Mouse (Mus musculus): ENCODE data around the gene Chd6.

The Chd6 gene

DNA sequence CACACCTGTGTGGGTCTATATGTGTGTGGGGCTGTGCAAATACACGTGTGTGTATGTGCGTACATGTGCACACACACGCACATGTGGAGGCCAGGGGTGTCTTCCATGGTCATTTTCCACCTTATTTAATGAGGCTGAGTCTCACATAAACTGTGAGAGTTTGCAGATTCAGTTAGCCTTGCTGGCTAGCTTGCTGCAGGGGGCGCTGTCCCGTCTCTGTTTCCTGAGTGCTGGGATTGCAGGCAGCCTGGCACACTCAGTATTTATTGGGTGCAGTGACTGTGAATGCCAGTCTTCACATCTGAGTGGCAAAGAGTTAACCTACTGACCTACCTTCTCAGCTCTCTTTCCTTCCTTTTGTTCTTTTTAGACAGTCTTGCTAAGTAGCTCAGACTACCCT lies 175.0 kb downstream of the Chd6 start:
- no peak for DNase-seq (ENCODE audit: low spot score in 2 of 2)

DNA sequence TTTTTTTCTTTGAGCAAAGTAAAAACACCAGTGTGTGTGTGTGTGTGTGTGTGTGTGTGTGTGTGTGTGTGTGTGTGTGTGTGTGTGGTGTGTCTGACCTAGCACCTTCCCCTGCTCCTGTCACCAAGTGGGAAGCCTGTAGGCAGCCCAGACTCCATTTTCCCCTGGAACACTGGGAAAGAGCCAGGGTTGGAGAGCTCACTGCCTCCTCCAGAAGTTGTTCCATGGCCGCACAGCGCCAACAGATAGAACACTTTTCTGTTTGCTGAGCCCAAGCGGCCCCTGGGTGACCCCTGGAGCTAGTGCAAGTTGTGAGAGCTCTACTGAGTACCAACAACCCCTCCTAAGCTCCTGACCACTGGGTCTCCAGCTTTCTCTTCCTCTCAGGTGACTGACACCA lies 175.9 kb downstream of the Chd6 start:
- DNase-seq (ENCODE audit: low spot score in 2 of 2) = no peak

DNA sequence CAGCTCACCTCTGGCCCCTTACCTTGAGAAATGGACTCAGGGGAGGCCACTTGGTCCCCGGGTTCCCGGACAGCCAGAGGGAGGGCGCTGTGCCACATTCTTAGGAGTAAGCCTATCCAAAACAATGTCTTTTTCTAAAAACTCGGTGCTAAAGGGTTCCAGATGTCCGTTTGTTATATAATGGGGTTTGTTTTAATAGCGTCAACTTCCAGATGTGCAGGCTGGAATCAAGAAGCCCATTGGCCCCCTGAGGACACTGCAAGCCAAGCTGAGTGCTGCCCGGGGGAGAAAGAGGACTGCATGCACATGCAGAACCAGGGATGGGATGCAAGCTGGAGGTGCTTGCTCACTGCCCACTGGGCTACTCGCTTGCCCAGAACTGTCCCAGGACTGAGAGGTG lies 176.6 kb downstream of the Chd6 start:
- DNase-seq (ENCODE audit: low spot score in 2 of 2) = no peak

GRCm38 (mm10) chr2:160931378-160931777 lies 177.5 kb downstream of the Chd6 start:
- no peak for DNase-seq (ENCODE audit: low spot score in 2 of 2)

GRCm38 (mm10) chr2:160925203-160925602 lies 183.7 kb downstream of the Chd6 start:
- no peak for DNase-seq (ENCODE audit: low spot score in 2 of 2)

GRCm38 (mm10) chr2:160921285-160921684 lies 187.6 kb downstream of the Chd6 start:
- DNase-seq (ENCODE audit: low spot score in 2 of 2) = no peak

DNA sequence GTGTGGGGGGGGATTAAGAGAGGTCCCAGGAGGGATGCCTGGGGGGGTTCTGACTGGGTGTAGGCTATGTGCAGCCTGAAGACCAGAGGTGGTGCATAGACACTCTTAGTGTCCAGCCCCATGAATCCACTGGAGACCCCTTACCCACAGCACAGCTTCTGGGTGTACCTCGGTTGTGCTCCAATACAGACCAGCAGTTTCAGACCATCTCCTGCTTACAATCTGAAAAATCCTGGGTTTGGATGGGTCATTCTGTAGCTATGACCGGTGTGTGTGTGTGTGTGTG lies 190.0 kb downstream of the Chd6 start:
- no peak for DNase-seq (ENCODE audit: low spot score in 2 of 2)

DNA sequence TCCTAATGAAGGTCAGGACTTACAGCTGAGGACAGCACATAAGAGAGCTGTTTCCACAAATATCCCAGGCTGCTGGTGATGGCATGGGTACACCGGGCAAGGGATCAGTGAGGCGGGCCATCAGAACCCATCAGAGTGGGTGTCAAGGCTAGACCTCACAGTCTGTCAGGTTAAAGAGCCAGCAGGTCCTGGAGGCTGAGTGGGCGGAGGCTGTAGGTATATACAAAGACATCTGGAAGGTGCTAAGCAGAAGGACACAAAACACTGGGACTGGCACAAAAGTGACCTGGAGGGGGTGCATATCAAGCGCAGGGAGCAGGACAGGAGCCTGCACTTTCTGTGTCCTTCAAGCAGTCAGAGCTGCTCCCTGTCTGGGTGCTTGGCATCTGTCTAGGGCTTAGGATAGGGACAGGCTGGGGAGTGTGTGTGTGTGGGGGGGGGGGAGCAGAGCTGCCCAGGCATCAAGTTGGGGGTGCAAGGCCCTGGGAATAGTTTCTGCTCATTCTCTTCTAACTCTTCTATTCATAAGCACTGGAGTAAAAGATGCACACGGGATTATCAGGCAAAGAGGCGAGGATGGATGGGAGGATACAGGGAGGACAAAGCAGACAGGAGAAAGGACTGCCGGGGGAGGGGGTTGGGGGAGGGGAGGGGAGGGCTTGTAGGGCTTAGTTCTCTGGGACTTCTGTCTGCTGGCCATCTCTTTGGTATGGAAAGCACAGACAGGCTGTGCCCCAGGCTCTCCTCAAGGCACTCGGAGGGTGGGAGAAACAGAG lies 190.5 kb downstream of the Chd6 start:
- no peak for DNase-seq (ENCODE audit: low spot score in 2 of 2)

GRCm38 (mm10) chr2:160917313-160917712 lies 191.6 kb downstream of the Chd6 start:
- no peak for DNase-seq (ENCODE audit: low spot score in 2 of 2)

- no peak for DNase-seq (ENCODE audit: low spot score in 2 of 2)
Measured at GRCm38 (mm10) chr2:160916714-160917113, 192.2 kb downstream of the Chd6 start.

DNA sequence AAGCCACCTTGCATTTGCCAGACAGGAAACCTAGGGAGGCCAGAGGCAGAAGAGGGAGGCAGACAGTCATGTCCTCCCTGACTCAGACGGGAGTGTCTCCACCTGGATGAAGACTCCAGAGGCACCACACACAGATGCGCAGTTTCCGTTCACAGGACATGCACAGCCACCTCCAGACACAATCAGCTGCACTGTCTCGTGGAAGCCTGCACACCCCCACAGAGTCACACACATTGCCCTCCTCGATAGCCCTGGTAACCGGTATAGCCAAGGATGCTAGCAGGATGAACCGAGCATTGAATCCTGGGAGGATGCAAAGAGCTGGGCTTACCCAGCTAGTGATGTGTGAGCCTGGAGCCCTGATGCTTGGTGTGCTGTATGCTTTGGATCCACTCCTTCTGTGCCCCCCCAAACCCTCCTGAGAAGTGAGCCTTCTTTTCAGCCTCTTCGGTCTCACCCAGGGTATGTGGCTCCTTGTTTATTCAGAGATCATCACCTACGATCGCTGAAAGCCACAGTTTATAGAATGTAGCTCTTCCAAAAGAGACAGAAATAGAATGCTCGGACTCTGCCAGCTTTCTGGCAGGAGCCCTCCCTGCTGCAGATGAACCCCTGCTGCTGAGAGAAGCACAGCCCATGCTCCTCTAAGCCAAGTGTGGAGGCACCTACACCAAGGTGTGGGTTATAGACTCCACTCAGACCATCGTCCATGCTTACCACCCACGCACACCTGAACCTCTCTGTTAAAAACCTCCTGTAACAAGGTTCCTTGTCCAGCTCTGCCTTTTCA lies 192.9 kb downstream of the Chd6 start:
- no peak for DNase-seq (ENCODE audit: low spot score in 2 of 2)

DNA sequence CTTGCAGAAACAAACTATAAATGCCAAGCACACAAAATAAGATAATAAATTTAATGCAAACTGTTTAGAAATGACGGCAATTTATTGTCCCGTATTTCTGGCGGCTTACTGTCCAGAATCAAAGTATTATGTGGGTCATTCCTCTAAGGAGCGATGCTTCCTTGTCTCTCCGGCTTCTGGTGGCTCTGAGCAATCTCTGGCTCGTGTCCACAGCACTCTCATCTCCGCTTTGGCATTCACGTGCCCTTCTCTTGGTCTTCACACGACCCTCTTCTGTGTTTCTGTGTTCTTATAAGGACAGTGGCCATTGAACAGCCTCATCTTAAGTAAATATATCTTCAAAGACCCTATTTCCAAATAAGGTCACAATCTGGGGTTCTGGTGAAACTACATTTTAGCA lies 194.2 kb downstream of the Chd6 start:
- no peak for DNase-seq (ENCODE audit: low spot score in 2 of 2)

GRCm38 (mm10) chr2:160912231-160912671 lies 196.6 kb downstream of the Chd6 start, which contains the start of gene Emilin3:
Gene Emilin3 (minus strand): TSS chr2:160912328.
- DNase-seq (ENCODE audit: low spot score in 2 of 2) = no peak

DNA sequence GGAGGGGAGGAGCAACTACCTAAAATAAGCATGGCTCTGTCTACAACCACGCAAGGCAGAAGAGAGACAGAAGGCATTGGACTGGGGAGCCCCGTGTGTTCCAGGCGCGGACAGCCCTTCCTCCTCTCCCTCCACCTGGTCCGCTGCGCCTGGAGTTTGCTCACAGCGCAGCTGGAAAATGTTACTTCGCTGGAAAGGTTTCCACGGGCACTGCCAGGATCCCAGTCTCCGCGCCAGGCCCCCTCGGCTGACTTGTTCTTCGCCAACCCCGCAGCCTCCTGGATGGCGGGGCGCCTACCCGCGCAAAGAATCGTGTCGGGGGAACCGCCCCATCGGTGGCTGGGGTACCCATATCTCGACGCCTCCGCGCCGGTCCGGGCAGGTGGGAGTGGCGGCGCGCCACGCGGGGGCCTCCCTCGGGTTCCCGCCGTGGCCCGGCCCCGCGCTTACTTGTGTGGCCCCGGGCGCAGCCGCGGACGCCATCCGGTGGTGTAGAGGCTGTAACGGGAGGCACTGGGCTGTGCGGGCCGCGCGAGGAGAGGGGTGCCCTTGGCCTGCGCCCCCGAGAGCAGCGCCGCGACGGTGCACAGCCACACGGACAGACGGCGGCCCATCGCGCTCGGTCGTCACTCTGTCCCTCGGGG lies 197.2 kb downstream of the Chd6 start:
- DNase-seq (ENCODE audit: low spot score in 2 of 2) = no peak

DNA sequence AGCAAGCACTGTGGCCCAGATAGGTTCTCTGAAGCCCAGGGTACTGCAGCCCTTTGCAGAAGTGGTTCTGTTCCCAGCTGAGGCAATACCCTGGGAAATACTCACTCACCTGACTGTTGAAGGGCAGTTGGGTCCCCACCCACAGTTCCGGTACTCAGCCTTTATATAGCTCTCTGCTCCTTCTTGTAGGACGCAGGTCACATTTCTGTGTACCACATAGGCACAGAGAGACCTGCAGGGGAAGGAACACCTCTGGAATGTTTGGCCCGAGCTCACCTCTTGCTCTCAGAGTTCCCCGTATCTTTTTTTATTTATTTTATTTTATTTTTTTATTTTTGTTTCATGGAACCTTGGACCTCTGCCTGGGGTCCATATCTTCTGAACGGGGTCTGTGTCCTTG lies 198.2 kb downstream of the Chd6 start:
- DNase-seq (ENCODE audit: low spot score in 2 of 2) = no peak

- no peak for DNase-seq (ENCODE audit: low spot score in 2 of 2)
Measured at GRCm38 (mm10) chr2:160908607-160909006, 200.3 kb downstream of the Chd6 start.

GRCm38 (mm10) chr2:160906101-160906500 lies 202.8 kb downstream of the Chd6 start:
- DNase-seq (ENCODE audit: low spot score in 2 of 2) = no peak

- DNase-seq (ENCODE audit: low spot score in 2 of 2) = no peak
Measured at GRCm38 (mm10) chr2:160905301-160905700, 203.6 kb downstream of the Chd6 start.

DNA sequence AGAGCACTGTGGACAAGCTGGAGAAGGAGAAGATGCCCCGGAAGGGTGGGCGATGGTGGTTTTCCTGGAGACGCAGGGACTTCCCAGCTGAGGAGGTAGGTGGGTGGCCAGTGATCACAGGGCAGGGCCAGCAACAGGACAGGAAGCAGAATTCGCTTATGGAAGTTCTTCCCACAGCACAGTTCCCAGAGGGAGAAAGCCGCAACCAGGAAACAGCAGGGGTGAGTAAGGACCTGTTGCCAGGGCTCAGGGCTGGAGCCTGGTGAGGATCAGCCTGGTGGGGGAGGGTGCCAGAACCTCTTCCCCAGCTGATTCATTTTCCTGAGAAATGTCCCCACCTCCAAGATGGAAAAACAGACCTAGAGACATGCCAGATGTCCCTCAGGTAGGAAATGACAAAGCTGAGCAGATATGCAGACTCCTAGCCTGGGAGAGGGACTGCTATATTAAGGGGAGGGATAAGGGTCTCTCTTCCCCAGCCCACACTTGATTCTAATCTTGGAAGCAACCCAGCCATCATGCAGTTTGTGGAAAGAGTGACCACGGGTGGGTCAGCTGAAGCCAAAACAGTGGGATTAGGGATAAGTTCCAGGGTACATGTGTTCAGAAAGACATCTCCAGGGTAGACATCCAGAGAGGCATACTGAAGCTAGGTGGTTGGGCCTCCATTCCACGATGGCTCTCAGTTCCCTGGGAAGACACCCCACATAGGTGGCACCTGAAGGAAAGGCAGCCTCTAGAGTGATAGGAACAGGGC lies 207.0 kb downstream of the Chd6 start:
- no peak for DNase-seq (ENCODE audit: low spot score in 2 of 2)
